Mouse (Mus musculus): ENCODE measurements around the gene Pgm2l1.

DNA sequence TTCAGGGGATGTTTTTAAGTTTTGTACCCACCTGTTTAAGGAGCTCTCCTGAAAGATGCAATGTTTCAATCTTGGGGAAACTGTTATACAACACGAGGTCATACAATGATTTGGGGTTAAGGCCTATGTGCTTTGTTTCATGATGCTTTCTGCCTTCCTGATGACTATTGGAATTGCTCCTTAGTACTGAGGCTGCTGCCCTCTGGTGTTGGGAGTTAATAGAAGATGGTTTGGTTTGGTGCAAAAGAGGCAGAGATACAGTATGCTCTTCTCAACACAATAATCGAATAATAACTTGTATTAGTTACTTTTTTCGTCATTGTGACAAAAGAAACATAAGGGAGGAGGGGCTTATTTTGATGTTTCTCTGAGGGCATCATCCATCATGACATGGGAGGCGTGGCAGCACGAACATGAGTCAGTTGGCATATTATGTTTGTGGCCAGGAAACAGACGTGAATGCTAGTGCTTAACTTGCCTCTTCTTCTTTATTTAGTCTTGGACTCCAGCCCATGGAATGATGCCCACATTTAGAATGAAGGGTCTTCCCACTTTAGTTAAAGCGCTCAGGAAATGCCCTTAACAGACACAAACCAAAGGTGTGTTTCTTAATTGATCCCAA is 7.2 kb downstream of the Pgm2l1 start:
- no peak for TF ChIP-seq CTCF (IDR thresholded peaks at IDR 0.05; ENCODE audit: borderline replicate concordance, control insufficient read depth, extremely low read depth, insufficient read depth, low read length, poor library complexity)
- TF ChIP-seq POLR2A (IDR thresholded peaks at IDR 0.05; ENCODE audit: control insufficient read depth, extremely low read depth, insufficient read depth, low read length, poor library complexity): no peak
